Comparison of ENCODE assay signal across 22 mouse cellular contexts in the genomic region with DNA sequence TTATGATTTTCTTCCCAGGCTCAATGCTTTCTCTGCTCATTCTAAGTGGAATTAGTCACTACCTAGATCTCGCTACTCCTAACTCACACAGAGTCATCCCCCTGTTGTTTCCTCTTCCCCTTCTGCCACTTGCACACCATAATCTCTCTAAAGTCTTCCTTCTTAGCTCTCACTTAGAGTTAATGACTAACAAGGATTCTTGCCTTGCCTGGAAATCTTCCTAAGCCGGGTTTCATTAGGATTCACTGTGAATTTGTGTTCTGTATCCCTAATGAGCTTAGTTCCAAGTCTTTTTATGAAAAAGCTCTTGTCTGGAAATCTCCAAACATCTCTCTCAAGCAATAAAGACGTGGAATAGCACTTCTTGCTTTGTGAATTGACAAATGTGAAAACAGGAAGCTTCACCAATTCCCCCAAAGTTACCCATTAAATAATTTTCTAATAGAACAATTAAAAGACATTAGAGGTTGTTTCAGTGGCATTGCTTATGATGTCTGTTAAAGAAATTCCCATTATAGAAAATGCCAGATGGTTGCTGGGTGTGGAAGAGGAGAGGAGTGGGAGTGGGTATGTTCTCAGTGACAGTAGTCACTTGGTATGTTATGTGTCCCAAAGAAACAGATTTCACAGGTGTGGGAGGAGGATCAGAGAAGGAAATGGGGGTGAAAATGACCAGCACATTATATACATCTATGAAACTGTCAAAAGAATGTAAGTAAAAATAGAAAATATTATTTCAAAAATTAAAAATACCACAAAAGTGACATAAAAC.
A peak's percentile ranks its signal among the peaks of the same experiment; 100 is the strongest.
DNase-seq lines count a peak whose midpoint lies in the region; ATAC-seq lines count a peak whose summit lies in the region.
"Had no signal": no experiment of that assay in that cellular context is flagged by ENCODE, and none has a peak within 500 bp of the region (broad histone marks: within the 10 kb centered on the region; RNA-seq: fewer than 3 reads in every experiment).

No protein-coding gene starts in this region.

- DNase-seq in frontal cortex, postnatal 14 days (ENCODE audit: low spot score in 2 of 2): no peak
- peak; percentile 21 for DNase-seq in left cerebral cortex, adult 18-20 months (ENCODE audit: low spot score in 2 of 2)
- no peak for DNase-seq in left cerebral cortex, postnatal 36 days (ENCODE audit: low spot score in 2 of 2)
- DNase-seq in right cerebral cortex, adult 18-20 months: peak; percentile 44
- DNase-seq in right cerebral cortex, postnatal 10 days (ENCODE audit: low spot score in 2 of 2): no peak
- peak; percentile 74 for DNase-seq in telencephalon, adult 2 months (ENCODE audit: low read depth, low spot score)
- no peak for DNase-seq in ovary, adult 18-20 months (ENCODE audit: low spot score)
- DNase-seq: adrenal gland, adult 8-10 months; adrenal gland, postnatal 25 days; cerebellum, adult 11 months; cerebellum, adult 2 months; cerebellum, adult 9-11 months; cerebellum, postnatal 25 days; gastrocnemius, postnatal 10 days; gastrocnemius, postnatal 36 days; heart, adult 2 months; heart, postnatal 14 days; heart, postnatal 4 days had no signal

- peak; percentile 82 for ATAC-seq in frontal cortex, adult (ENCODE audit: low TSS enrichment)
- ATAC-seq: CD4-positive, CD25-positive, alpha-beta regulatory T cell, adult 4 months; hindbrain, postnatal 0 days; inflammation-experienced regulatory T-cells, adult 6 months had no signal

- intact Hi-C loops in left cerebral cortex, postnatal 36 days (cut with DNase I): no loop called here

Comparison
In these comparisons a context has a peak if more than half of its experiments do, and no peak if none do; other contexts are left out.
1. DNase-seq: peak in left cerebral cortex, adult 18-20 months (2 of 2), right cerebral cortex, adult 18-20 months (single experiment) and telencephalon, adult 2 months (single experiment); none in frontal cortex, postnatal 14 days (0 of 2), left cerebral cortex, postnatal 36 days (0 of 2), right cerebral cortex, postnatal 10 days (0 of 2) and ovary, adult 18-20 months (single experiment).